Mouse (Mus musculus) thymus, adult 18-20 months (tissue): Measurements from ENCODE around the gene Cbfb.

Experiments
- DNase-seq, 2 experiments: peaks; one replicate each; pipeline ENCODE4 v3.0.0; 2022; ENCODE audit warnings: mixed read lengths in 2 of 2

The Cbfb gene

DNA sequence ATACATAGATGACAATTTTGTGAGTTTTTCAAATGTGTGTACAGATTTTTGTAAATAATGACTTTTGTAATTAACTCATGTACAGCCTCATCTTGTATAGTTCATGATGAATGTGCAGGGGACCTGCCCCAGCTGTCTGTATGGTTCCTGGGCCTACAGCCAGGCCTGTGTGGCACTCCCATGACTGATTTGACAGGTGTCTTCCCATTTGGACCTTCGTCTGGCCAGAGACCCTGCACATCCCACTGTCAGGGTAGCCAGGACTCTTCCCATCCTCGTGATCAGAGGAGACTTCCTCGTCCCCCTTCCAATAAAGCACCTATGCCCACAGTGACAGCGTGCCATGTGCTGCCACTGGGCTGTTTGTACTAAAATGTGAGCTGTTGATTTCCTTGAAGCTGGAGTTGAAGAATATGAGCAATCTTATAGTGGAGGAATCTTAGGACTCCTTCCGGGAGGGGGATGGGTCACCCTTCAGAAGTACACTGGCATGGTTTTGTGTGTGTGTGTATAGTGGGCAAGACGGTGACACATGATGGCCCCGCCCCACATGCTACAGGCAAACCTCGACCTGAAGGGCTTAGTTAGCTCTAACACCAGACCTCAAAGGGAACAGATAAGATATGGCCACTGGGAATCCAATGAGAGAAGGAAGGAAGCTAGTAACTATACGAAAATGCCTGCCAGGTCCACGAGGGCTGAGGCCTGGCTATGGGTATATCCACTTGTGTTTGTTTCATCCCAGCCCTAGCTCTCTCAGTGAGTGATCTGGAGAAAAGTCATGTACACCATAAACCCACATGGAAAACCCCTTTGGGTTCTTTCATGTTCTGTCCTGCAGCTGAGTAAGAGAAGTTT is 82.4 kb downstream of the Cbfb start:
- DNase-seq: peak in 1 of 2 experiments; percentile 12

DNA sequence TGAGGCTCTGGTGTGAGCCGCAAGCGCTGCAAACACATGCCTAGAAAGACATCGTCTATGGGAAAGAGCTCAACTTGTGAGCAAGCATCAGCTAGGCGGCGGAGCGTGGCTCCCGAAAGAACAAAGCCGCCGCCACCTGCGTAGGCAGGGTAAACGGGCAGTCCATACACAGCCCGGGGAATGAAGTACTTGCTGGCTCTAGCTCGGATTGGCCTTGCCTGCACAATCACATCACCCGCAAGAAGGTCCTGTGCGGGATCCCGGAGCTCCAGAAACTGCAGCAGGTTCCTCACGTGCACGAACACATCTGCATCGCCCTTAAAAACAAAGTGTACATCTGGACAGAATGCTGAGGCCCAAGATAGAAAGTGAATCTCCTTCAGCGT is 83.3 kb downstream of the Cbfb start:
- no peak for DNase-seq

GRCm38 (mm10) chr8:105254152-105254965 is 83.9 kb downstream of the Cbfb start:
- DNase-seq: peak; percentile 85 to 88

DNA sequence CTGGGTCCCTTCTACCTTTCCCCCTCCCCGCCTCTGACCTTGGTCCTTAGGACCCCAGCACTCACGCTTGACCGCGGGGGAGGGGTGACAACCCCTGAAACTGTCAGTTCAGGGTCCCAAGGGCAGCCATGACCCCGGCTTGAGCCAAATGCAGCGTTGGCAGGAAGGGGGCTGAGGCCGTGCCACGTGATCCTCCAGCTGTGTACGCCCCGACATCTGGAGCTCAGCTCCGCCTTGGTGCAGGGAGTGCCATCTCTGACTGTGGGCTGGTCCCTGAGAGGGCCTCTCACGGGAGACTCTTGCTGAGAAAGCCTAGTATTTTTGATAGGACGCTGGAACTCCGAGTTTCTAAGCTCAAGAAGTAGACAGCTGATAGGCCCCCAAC is 84.5 kb downstream of the Cbfb start, which contains the start of gene B3gnt9:
TSS of gene B3gnt9 (minus strand) at position 188 of the 385 bp plus-strand sequence.
- peak; percentile 69 to 73 for DNase-seq

- DNase-seq: no peak
Measured at GRCm38 (mm10) chr8:105257318-105258114, 87.0 kb downstream of the Cbfb start.

GRCm38 (mm10) chr8:105258911-105259720 is 88.6 kb downstream of the Cbfb start:
- DNase-seq: no peak

- peak; percentile 52 to 58 for DNase-seq
Measured at GRCm38 (mm10) chr8:105259721-105260320, 89.3 kb downstream of the Cbfb start.

GRCm38 (mm10) chr8:105260371-105261099 is 90.1 kb downstream of the Cbfb start:
- no peak for DNase-seq

- DNase-seq: no peak
Measured at GRCm38 (mm10) chr8:105261326-105261980, 91.0 kb downstream of the Cbfb start.

DNA sequence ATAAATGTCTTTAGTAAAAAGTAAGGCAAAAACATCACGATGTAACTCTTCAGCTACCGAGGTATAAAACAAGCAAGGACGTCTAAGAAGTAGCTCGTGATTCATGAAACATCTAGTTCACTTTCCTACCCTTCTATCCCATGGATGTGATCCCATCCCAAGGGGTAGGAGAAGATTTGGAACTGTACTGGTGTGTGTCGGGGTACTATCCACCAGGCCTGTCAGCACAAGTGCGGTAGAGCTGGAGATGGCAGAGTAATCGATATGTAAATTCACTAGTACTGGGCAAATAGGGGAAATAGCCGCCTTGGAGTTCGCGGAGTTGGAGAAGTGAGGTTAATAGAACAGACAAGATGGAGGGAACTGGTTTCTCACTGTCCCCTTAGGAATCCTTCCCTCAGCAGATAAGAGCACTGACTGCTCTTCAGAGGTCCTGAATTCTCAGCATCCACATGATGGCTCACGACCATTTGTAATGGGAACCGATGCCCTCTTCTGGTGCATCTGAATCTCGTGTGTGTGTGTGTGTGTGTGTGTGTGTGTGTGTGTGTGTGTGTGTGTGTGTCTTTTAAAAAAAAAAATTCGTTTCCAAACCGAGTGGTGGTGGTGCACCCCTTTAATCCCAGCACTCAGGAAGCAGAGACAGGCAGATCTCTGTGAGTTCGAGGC is 92.9 kb downstream of the Cbfb start:
- no peak for DNase-seq

DNA sequence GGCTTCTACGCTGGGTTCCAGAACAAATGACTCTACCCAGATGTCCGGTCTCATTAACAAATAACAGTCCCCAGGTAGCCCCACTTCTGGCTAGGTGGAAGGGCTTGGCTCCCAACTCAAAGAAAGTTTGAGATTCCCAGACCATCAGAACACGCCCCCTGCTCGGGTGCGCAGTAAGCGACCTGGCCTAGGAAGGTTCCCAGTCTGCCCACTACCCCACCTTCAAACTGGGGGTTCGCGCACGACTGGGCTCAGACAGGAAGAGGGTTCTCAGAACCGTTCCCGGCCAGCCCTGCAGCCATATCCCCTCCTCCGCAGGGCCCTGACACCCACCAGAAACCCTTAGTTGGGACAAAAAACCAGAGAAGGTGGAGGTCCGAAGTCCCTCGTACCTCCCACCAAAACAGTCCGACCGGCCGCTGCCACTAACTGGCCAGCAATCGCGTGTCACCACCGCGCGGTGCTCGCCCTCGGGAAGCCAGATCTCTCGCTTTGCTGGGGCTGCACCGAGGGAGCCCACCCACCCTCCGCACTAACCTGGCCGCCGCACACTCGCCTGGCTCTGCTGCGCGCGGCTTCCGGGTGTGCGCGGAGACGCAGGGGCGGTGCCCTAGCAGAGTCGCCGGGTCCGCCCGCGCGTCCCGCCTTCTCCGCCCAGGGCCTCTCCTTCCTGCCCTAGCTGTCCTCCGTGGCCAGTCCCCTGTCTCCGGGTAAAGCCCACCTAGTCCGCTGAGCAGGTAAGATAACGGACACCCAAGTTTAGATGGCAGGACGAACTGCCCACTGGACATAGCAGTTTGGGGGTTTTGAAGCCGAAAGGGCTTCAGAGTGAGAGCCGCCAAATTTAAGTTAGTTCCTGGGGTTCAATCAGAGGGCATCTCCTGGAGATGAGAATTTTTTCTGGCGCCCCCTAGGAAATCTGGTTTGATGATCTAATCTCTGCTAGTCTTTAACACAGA is 93.8 kb downstream of the Cbfb start, which contains the start of the genes Tradd and Fbxl8:
TSS of gene Tradd (minus strand) at position 586 of the 959 bp plus-strand sequence.
TSS of gene Fbxl8 (plus strand) at position 625 of the 959 bp plus-strand sequence.
- DNase-seq: peak; percentile 70 to 71

DNA sequence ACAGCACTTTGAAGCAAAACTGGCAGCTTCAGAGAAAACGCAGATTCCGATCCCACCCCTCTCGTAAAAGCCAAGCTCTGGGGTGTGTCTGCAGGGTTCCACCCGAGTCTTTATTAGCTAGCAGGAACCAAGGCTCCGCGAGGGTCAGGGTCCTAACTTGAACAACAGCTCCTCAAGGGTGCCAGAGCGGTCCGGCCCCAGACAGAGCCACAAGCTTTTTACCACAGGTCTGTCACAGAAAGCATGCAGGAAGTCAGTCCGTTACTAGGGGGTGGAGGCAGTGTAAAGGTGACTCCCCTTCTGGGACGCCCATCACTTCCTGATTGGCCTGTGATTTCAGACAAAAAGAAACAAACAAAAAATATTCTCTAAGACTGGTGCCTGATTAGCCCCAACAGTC is 94.7 kb downstream of the Cbfb start:
- DNase-seq: peak in 1 of 2 experiments; percentile 58

DNA sequence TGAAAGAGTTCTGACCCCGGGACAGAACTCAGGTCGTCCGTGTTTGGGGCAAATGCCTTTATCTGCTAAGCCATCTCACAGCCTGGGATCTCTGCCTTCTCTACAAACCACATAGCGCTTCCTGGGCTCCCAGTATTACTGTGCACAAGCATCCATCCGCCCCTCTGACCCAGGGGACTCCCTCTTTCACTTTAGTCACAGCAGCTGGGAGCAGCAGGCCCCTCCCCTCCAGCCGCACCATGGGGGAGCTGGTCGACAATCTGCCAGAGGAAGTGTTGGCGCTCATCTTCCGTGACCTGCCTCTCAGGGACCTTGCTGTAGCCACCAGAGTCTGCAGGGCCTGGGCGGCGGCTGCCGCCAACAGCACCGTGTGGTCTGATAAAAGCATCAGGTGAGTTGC is 96.3 kb downstream of the Cbfb start:
- peak in 1 of 2 experiments; percentile 46 for DNase-seq
